Mouse (Mus musculus) thymus, postnatal 10 days (tissue): ENCODE data around the gene Ypel3.

ENCODE experiments used
- DNase-seq, 2 experiments: peaks; one replicate each; pipeline ENCODE4 v3.0.0; 2021; ENCODE audit warnings: low spot score in 2 of 2

The Ypel3 gene

GRCm38 (mm10) chr7:126793456-126794270, 16.9 kb downstream of the Ypel3 start:
- no peak for DNase-seq

GRCm38 (mm10) chr7:126794271-126794605, 17.5 kb downstream of the Ypel3 start:
- DNase-seq, result no peak

GRCm38 (mm10) chr7:126795387-126796317, 18.9 kb downstream of the Ypel3 start:
- DNase-seq, result no peak

- peak; percentile 16 to 44 for DNase-seq
These were observed 19.7 kb downstream of the Ypel3 start for GRCm38 (mm10) chr7:126796350-126796932.

- no peak for DNase-seq
These were observed 20.8 kb downstream of the Ypel3 start, which contains the start of gene Fam57b for GRCm38 (mm10) chr7:126797411-126798126. TSS of gene Fam57b (plus strand) at chr7:126797668.

GRCm38 (mm10) chr7:126798127-126799049, 21.6 kb downstream of the Ypel3 start:
- peak in 1 of 2 experiments; percentile 51 for DNase-seq

- peak; percentile 94 to 97 for DNase-seq
These were observed 22.3 kb downstream of the Ypel3 start for GRCm38 (mm10) chr7:126799050-126799467.

GRCm38 (mm10) chr7:126799468-126800268, 22.9 kb downstream of the Ypel3 start:
- DNase-seq, result peak in 1 of 2 experiments; percentile 30

GRCm38 (mm10) chr7:126800269-126801056, 23.7 kb downstream of the Ypel3 start:
- no peak for DNase-seq

GRCm38 (mm10) chr7:126801057-126801422, 24.3 kb downstream of the Ypel3 start:
- no peak for DNase-seq

GRCm38 (mm10) chr7:126802134-126802889, 25.6 kb downstream of the Ypel3 start:
- DNase-seq, result no peak

GRCm38 (mm10) chr7:126803181-126803580, 26.4 kb downstream of the Ypel3 start:
- no peak for DNase-seq

GRCm38 (mm10) chr7:126803751-126804150, 27.0 kb downstream of the Ypel3 start:
- no peak for DNase-seq

GRCm38 (mm10) chr7:126806956-126807355, 30.2 kb downstream of the Ypel3 start:
- DNase-seq, result no peak

- DNase-seq, result no peak
These were observed 30.6 kb downstream of the Ypel3 start for GRCm38 (mm10) chr7:126807405-126807804.

GRCm38 (mm10) chr7:126808703-126809455, 32.1 kb downstream of the Ypel3 start:
- DNase-seq, result peak in 1 of 2 experiments; percentile 33

GRCm38 (mm10) chr7:126809723-126810369, 33.1 kb downstream of the Ypel3 start:
- no peak for DNase-seq
